Mouse (Mus musculus) MEL (cell line): ENCODE measurements at regions not wholly inside any gene's neighbourhood (a gene's known extent, or its start where the extent isn't known, plus 50 kb on each side); places are given as distances from the start of the nearest gene placed in this dataset.

Source experiments
- DNase-seq: peaks from one replicate; pipeline ENCODE4 v3.0.0; 2011; ENCODE audit warnings: low read depth, low spot score
- H3K27ac ChIP-seq: 2 replicates; pipeline ENCODE4 v1.5.1; 2012; ENCODE audit warnings: low read depth, mild to moderate bottlenecking, control low read depth, low read length, moderate library complexity; ENCODE audit not compliant: control insufficient read depth
- H3K27me3 ChIP-seq, 2 experiments: fragments of 150-350 bp in 1 of 2; sonication (generic) in 1 of 2; 2 replicates each; pipeline ENCODE4 v1.6.1; 2012; ENCODE audit warnings: low read length in 2 of 2, mild to moderate bottlenecking in 2 of 2, improper control_type of control experiment in 1 of 2, moderate library complexity in 1 of 2; ENCODE audit not compliant: insufficient read depth in 2 of 2, control insufficient read depth in 1 of 2
- H3K36me3 ChIP-seq, 2 experiments: 2 replicates each; pipeline ENCODE4 v1.6.1; 2012 to 2014; ENCODE audit warnings: low read length in 2 of 2, improper control_type of control experiment in 1 of 2, inconsistent platforms in 1 of 2, mild to moderate bottlenecking in 1 of 2; ENCODE audit not compliant: insufficient read depth in 2 of 2, control insufficient read depth in 1 of 2
- H3K4me1 ChIP-seq, 2 experiments: fragments of 150-350 bp in 1 of 2; sonication (generic) in 1 of 2; 2 replicates each; pipeline ENCODE4 v1.6.1; 2012; ENCODE audit warnings: low read length in 2 of 2, improper control_type of control experiment in 1 of 2, mild to moderate bottlenecking in 1 of 2; ENCODE audit not compliant: insufficient read depth in 2 of 2, control insufficient read depth in 1 of 2
- H3K4me3 ChIP-seq, 2 experiments: fragments of 150-350 bp in 1 of 2; sonication (generic) in 1 of 2; 2 replicates each; pipeline ENCODE4 v1.5.1; 2012; ENCODE audit warnings: low read depth in 2 of 2, low read length in 2 of 2, mild to moderate bottlenecking in 2 of 2, moderate library complexity in 2 of 2, control low read depth in 1 of 2, improper control_type of control experiment in 1 of 2; ENCODE audit not compliant: control insufficient read depth in 1 of 2, insufficient read depth in 1 of 2
- H3K79me2 ChIP-seq: 2 replicates; pipeline ENCODE4 v1.6.1; 2012; ENCODE audit warnings: mild to moderate bottlenecking, low read length, moderate library complexity; ENCODE audit not compliant: control insufficient read depth, poor library complexity, insufficient read depth
- H3K9ac ChIP-seq: 2 replicates; pipeline ENCODE4 v1.6.1; 2012; ENCODE audit warnings: low read depth, mild to moderate bottlenecking, control low read depth, low read length, moderate library complexity; ENCODE audit not compliant: control insufficient read depth, poor library complexity, severe bottlenecking
- H3K9me3 ChIP-seq: fragments of 150-350 bp; sonication (generic); replicated peaks from 2 replicates; pipeline ENCODE4 v1.6.1; 2012; ENCODE audit warnings: mild to moderate bottlenecking, low read length, improper control_type of control experiment, moderate library complexity; ENCODE audit not compliant: insufficient read depth
- CTCF ChIP-seq, 3 experiments: IDR thresholded peaks in 2 of 3; conservative IDR thresholded peaks in 1 of 3; 2 replicates each; pipeline ENCODE4 v1.5.1; 2011 to 2012; ENCODE audit warnings: low read length in 3 of 3, low read depth in 2 of 3, mild to moderate bottlenecking in 2 of 3, improper control_type of control experiment in 1 of 3, inconsistent platforms in 1 of 3, mixed read lengths in 1 of 3, moderate library complexity in 1 of 3; ENCODE audit not compliant: control insufficient read depth in 1 of 3, insufficient read depth in 1 of 3, poor library complexity in 1 of 3, severe bottlenecking in 1 of 3
- E2F4 ChIP-seq: IDR thresholded peaks from 2 replicates; pipeline ENCODE4 v1.6.1; 2011; ENCODE audit warnings: low read depth, low read length, improper control_type of control experiment, borderline replicate concordance
- ELF1 ChIP-seq: IDR thresholded peaks from 2 replicates; pipeline ENCODE4 v1.6.1; 2014; ENCODE audit warnings: low read depth, mild to moderate bottlenecking, inconsistent platforms, low read length, improper control_type of control experiment, moderate library complexity
- ETS1 ChIP-seq: IDR thresholded peaks from 2 replicates; pipeline ENCODE4 v1.6.1; 2012; ENCODE audit warnings: low read depth, mild to moderate bottlenecking, inconsistent platforms, low read length, improper control_type of control experiment, moderate library complexity
- GABPA ChIP-seq: IDR thresholded peaks from 2 replicates; pipeline ENCODE4 v1.6.1; 2012; ENCODE audit warnings: low read depth, mild to moderate bottlenecking, inconsistent platforms, low read length, improper control_type of control experiment, moderate library complexity
- GATA1 ChIP-seq: IDR thresholded peaks from 2 replicates; pipeline ENCODE4 v1.6.1; 2011; ENCODE audit warnings: low read depth, low read length, improper control_type of control experiment
- HCFC1 ChIP-seq: IDR thresholded peaks from 2 replicates; pipeline ENCODE4 v1.6.1; 2012; ENCODE audit warnings: low read depth, mild to moderate bottlenecking, inconsistent platforms, low read length, improper control_type of control experiment, moderate library complexity
- MAFK ChIP-seq: IDR thresholded peaks from 2 replicates; pipeline ENCODE4 v1.6.1; 2011; ENCODE audit warnings: low read depth, mild to moderate bottlenecking, low read length, improper control_type of control experiment, borderline replicate concordance
- MAZ ChIP-seq: IDR thresholded peaks from 2 replicates; pipeline ENCODE4 v1.6.1; 2012; ENCODE audit warnings: low read depth, mild to moderate bottlenecking, inconsistent platforms, low read length, improper control_type of control experiment
- MEF2A ChIP-seq: IDR thresholded peaks from 2 replicates; pipeline ENCODE4 v1.6.1; 2014; ENCODE audit warnings: low read depth, mild to moderate bottlenecking, inconsistent platforms, low read length, improper control_type of control experiment; ENCODE audit not compliant: poor library complexity, insufficient replicate concordance, severe bottlenecking; ENCODE audit errors: extremely low read depth
- MXI1 ChIP-seq: IDR thresholded peaks from 2 replicates; pipeline ENCODE4 v1.6.1; 2011; ENCODE audit warnings: mild to moderate bottlenecking, low read depth, low read length, improper control_type of control experiment
- MYC ChIP-seq: IDR thresholded peaks from 2 replicates; pipeline ENCODE4 v1.6.1; 2011; ENCODE audit warnings: low read depth, mild to moderate bottlenecking, low read length, improper control_type of control experiment, moderate library complexity
- POLR2A ChIP-seq, 2 experiments: IDR thresholded peaks; 2 replicates each; pipeline ENCODE4 v1.6.1; 2011 to 2012; ENCODE audit warnings: low read length in 2 of 2, mild to moderate bottlenecking in 2 of 2, control low read depth in 1 of 2, improper control_type of control experiment in 1 of 2, low read depth in 1 of 2, moderate library complexity in 1 of 2; ENCODE audit not compliant: control insufficient read depth in 1 of 2, insufficient read depth in 1 of 2, poor library complexity in 1 of 2
- POLR2AphosphoS2 ChIP-seq: IDR thresholded peaks from 2 replicates; pipeline ENCODE4 v1.6.1; 2011; ENCODE audit warnings: low read length, improper control_type of control experiment
- SMC3 ChIP-seq: IDR thresholded peaks from 2 replicates; pipeline ENCODE4 v1.6.1; 2011; ENCODE audit warnings: low read depth, low read length, improper control_type of control experiment
- TBP ChIP-seq: IDR thresholded peaks from 2 replicates; pipeline ENCODE4 v1.8.0; 2011; ENCODE audit warnings: low read depth, low read length, improper control_type of control experiment
- UBTF ChIP-seq: IDR thresholded peaks from 2 replicates; pipeline ENCODE4 v1.6.1; 2012; ENCODE audit warnings: low read depth, mild to moderate bottlenecking, inconsistent platforms, low read length, improper control_type of control experiment, moderate library complexity, borderline replicate concordance; ENCODE audit not compliant: insufficient read depth

GRCm38 (mm10) chr12:39307746-39308145 lies 528.6 kb downstream of the Etv1 start:
- TF ChIP-seq ETS1 (peak; percentile 26; the same call in 1 of the 2 replicates), MXI1 (no peak), MAZ (no peak), E2F4 (no peak), MAFK (peak; percentile 85), GABPA (no peak), POLR2A (IDR thresholded peaks at IDR 0.05; ENCODE audit: control insufficient read depth in 1 of 2, insufficient read depth in 1 of 2, low read depth in 1 of 2, low read length in 2 of 2, poor library complexity in 1 of 2) (no peak)
- Histone ChIP-seq H3K36me3 (no peaks in the 10 kb centered on the region), H3K27ac (no peak overlapping the region), H3K4me1 (0 out of 4 replicates have a peak, but pooled peaks cover 0 to 4% of the 10 kb centered on the region in 2 experiments), H3K27me3 (no peaks in the 10 kb centered on the region), H3K9me3 (no peaks in the 10 kb centered on the region), H3K4me3 (no peak overlapping the region), H3K79me2 (no peaks in the 10 kb centered on the region), H3K9ac (no peak overlapping the region)
- peak; percentile 10 for DNase-seq

DNA sequence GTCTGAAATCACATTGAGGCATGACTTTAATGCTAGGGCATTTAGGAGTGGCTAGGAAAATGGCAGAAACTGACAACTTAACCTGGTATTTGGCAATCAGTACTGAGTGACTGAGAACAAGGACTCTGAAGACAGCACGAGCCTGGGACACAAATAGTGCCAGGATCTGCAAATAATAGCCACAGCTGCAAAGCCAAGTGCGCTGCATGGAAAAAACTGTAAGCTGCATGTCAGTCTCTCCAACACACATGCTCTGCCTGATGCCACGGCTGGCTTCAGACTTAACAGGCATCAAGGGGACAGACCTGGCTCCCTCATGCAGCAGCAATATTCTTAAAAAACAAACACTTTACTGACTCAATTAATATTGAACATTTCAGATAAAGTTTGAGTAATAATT lies 530.7 kb downstream of the Etv1 start:
- no peak overlapping the region for H3K9ac ChIP-seq
- H3K36me3 ChIP-seq = no peaks in the 10 kb centered on the region
- no peak overlapping the region for H3K4me3 ChIP-seq
- DNase-seq = no peak
- H3K4me1 ChIP-seq = 0 out of 4 replicates have a peak, but pooled peaks cover 0 to 4% of the 10 kb centered on the region in 2 experiments
- no peaks in the 10 kb centered on the region for H3K9me3 ChIP-seq
- no peaks in the 10 kb centered on the region for H3K27me3 ChIP-seq
- no peak overlapping the region for H3K27ac ChIP-seq
- TF ChIP-seq MYC = no peak
- no peak for TF ChIP-seq POLR2A (IDR thresholded peaks at IDR 0.05; ENCODE audit: control insufficient read depth in 1 of 2, insufficient read depth in 1 of 2, low read depth in 1 of 2, low read length in 2 of 2, poor library complexity in 1 of 2)
- TF ChIP-seq POLR2AphosphoS2 = no peak
- TF ChIP-seq CTCF (IDR thresholded peaks at IDR 0.05 in 2 of 3, conservative IDR thresholded peaks at IDR 0.05 in 1 of 3; ENCODE audit: control insufficient read depth in 1 of 3, insufficient read depth in 1 of 3, low read depth in 2 of 3, low read length in 3 of 3, poor library complexity in 1 of 3, severe bottlenecking in 1 of 3) = no peak
- TF ChIP-seq GATA1 = no peak
- no peak for TF ChIP-seq UBTF
- no peak for TF ChIP-seq TBP
- no peak for TF ChIP-seq MEF2A
- TF ChIP-seq ELF1 = no peak
- no peak for TF ChIP-seq HCFC1
- TF ChIP-seq SMC3 = no peak
- H3K79me2 ChIP-seq = no peaks in the 10 kb centered on the region
